Mouse (Mus musculus) limb, embryonic 13.5 days (tissue): ENCODE results near the gene Ly6g6c. TPM values are rescaled to one million over a fixed set of nuclear protein-coding genes. Genes with fewer than 3 reads are reported as not detected.
A peak's percentile ranks its signal among the peaks of the same experiment; 100 is the strongest.

Source experiments
- ATAC-seq: fragments of 200-750 bp; cut with Nextera tagmentation; 2 replicates; pipeline ENCODE4 v1.8.0; 2017; ENCODE audit warnings: low read depth, moderate number of reproducible peaks, moderate TSS enrichment; ENCODE audit not compliant: low FRiP score
- H3K27ac ChIP-seq: fragments of 300-500 bp; sonication (generic); 2 replicates; pipeline ENCODE4 v1.5.1; 2015; ENCODE audit warnings: inconsistent platforms, mild to moderate bottlenecking, moderate library complexity
- H3K27me3 ChIP-seq: fragments of 300-500 bp; sonication (generic); 2 replicates; pipeline ENCODE4 v1.6.1; 2015; ENCODE audit warnings: mild to moderate bottlenecking, inconsistent platforms
- H3K36me3 ChIP-seq: fragments of 300-500 bp; sonication (generic); 2 replicates; pipeline ENCODE4 v1.6.1; 2015; ENCODE audit warnings: inconsistent platforms, mild to moderate bottlenecking, moderate library complexity
- H3K4me1 ChIP-seq: fragments of 300-500 bp; sonication (generic); 2 replicates; pipeline ENCODE4 v1.6.1; 2015; ENCODE audit warnings: inconsistent platforms
- H3K4me2 ChIP-seq: fragments of 300-500 bp; sonication (generic); replicated peaks from 2 replicates; pipeline ENCODE4 v1.6.1; 2015; ENCODE audit warnings: inconsistent platforms, mild to moderate bottlenecking, moderate library complexity
- H3K4me3 ChIP-seq: fragments of 300-500 bp; sonication (generic); 2 replicates; pipeline ENCODE4 v1.5.1; 2015; ENCODE audit warnings: moderate library complexity, mild to moderate bottlenecking, inconsistent platforms
- H3K9ac ChIP-seq: fragments of 300-500 bp; sonication (generic); 2 replicates; pipeline ENCODE4 v1.6.1; 2015; ENCODE audit warnings: mild to moderate bottlenecking, inconsistent platforms
- H3K9me3 ChIP-seq: fragments of 300-500 bp; sonication (generic); 2 replicates; pipeline ENCODE4 v1.6.1; 2016; ENCODE audit warnings: inconsistent platforms
- WGBS: fragments of 180-500 bp; shearing (Covaris S2); methylation state at CpG from one replicate; pipeline ENCODE4 v1.1.7; 2015; 5-methylcytosine and 5-hydroxymethylcytosine counted together
- polyA plus RNA-seq: library from polyadenylated mRNA; unstranded; fragments of >200 nt; fragmentation: Nextera tagmentation; extraction: Ambion mirVana; gene quantifications from 2 replicates; pipeline ENCODE4 v1.2.1, GENCODE M21; 2015

Gene Ly6g6c
- polyA plus RNA-seq, 1 experiment from 2014 or later = 0.15 TPM

- Histone ChIP-seq H3K27ac (no peak overlapping the region), H3K27me3 (peaks cover 11% of the 10 kb centered on the region; the same call in 1 of the 2 replicates), H3K36me3 (no peaks in the 10 kb centered on the region), H3K9me3 (no peaks in the 10 kb centered on the region; the same call in 1 of the 2 replicates), H3K4me1 (peaks cover 18% of the 10 kb centered on the region), H3K4me3 (no peak overlapping the region), H3K4me2 (no peak overlapping the region), H3K9ac (0 out of 2 replicates have a peak overlapping the region, but pooled peaks have one; percentile 4)
- 39% methylated on average over 6 of the region's 6 CpGs for WGBS
- no peak for ATAC-seq
These were observed 15.1 kb downstream of the Ly6g6c start for GRCm38 (mm10) chr17:35080248-35080647.

- H3K27me3 ChIP-seq = peaks cover 11% of the 10 kb centered on the region; the same call in 1 of the 2 replicates
- ATAC-seq = no peak
- no peak overlapping the region for H3K27ac ChIP-seq
- no peaks in the 10 kb centered on the region; the same call in 1 of the 2 replicates for H3K9me3 ChIP-seq
- no peak overlapping the region for H3K4me2 ChIP-seq
- 87% methylated on average over 4 of the region's 4 CpGs for WGBS
- no peaks in the 10 kb centered on the region for H3K36me3 ChIP-seq
- no peak overlapping the region for H3K9ac ChIP-seq
- no peak overlapping the region for H3K4me3 ChIP-seq
- H3K4me1 ChIP-seq = peaks cover 18% of the 10 kb centered on the region
These were observed 15.5 kb downstream of the Ly6g6c start for GRCm38 (mm10) chr17:35080710-35081109.

GRCm38 (mm10) chr17:35082841-35083576 lies 17.8 kb downstream of the Ly6g6c start:
- no peak overlapping the region for H3K4me3 ChIP-seq
- H3K9ac ChIP-seq = no peak overlapping the region
- 0 out of 2 replicates have a peak, but pooled peaks cover 5% of the 10 kb centered on the region for H3K27me3 ChIP-seq
- no peak for ATAC-seq
- H3K9me3 ChIP-seq = no peaks in the 10 kb centered on the region
- no peak overlapping the region for H3K27ac ChIP-seq
- 0 out of 2 replicates have a peak, but pooled peaks cover 1% of the 10 kb centered on the region for H3K4me1 ChIP-seq
- H3K36me3 ChIP-seq = no peaks in the 10 kb centered on the region
- 80% methylated on average over 16 of the region's 16 CpGs for WGBS
- H3K4me2 ChIP-seq = no peak overlapping the region

- 68% methylated on average over 3 of the region's 3 CpGs for WGBS
- H3K9me3 ChIP-seq = no peaks in the 10 kb centered on the region
These were observed 18.8 kb downstream of the Ly6g6c start for GRCm38 (mm10) chr17:35083929-35084497.

GRCm38 (mm10) chr17:35085208-35085865 lies 20.1 kb downstream of the Ly6g6c start, which contains the start of gene Ly6g6f:
TSS of gene Ly6g6f (minus strand) at chr17:35085610.
- no peak within 1 kb of the TSS for H3K4me2 ChIP-seq
- no peak within 1 kb of the TSS for H3K4me3 ChIP-seq
- peaks cover 5% of the 10 kb centered on the region for H3K4me1 ChIP-seq
- no peak for ATAC-seq
- H3K27ac ChIP-seq = no peak within 1 kb of the TSS
- no peaks in the 10 kb centered on the region for H3K9me3 ChIP-seq
- no peaks in the 10 kb centered on the region for H3K27me3 ChIP-seq
- H3K9ac ChIP-seq = peak within 1 kb of the TSS; percentile 43; the same call in 1 of the 2 replicates
- 77% methylated on average over 7 of the region's 7 CpGs for WGBS
- no peaks in the 10 kb centered on the region; the same call in 1 of the 2 replicates for H3K36me3 ChIP-seq

More at GRCm38 (mm10) chr17:35083929-35084497, 18.8 kb downstream of the Ly6g6c start:
- no peak overlapping the region for H3K4me2 ChIP-seq
- no peaks in the 10 kb centered on the region for H3K36me3 ChIP-seq
- H3K27ac ChIP-seq = no peak overlapping the region
- ATAC-seq = no peak
- no peak overlapping the region for H3K4me3 ChIP-seq
- 0 out of 2 replicates have a peak, but pooled peaks cover 1% of the 10 kb centered on the region for H3K27me3 ChIP-seq
- H3K4me1 ChIP-seq = no peaks in the 10 kb centered on the region
- H3K9ac ChIP-seq = no peak overlapping the region

GRCm38 (mm10) chr17:35088151-35088550 lies 23.0 kb downstream of the Ly6g6c start:
- Histone ChIP-seq H3K4me1 (peaks cover 9% of the 10 kb centered on the region), H3K27ac (no peak overlapping the region), H3K4me3 (no peak overlapping the region), H3K9me3 (no peaks in the 10 kb centered on the region), H3K4me2 (no peak overlapping the region), H3K9ac (no peak overlapping the region), H3K36me3 (peaks cover 22% of the 10 kb centered on the region), H3K27me3 (no peaks in the 10 kb centered on the region)
- 42% methylated on average over 2 of the region's 2 CpGs for WGBS
- ATAC-seq = no peak

- ATAC-seq = peak; percentile 98
- Histone ChIP-seq H3K36me3 (peaks cover 31% of the 10 kb centered on the region), H3K4me2 (peak within 1 kb of the TSS; percentile 65), H3K9me3 (no peaks in the 10 kb centered on the region), H3K9ac (peak within 1 kb of the TSS; percentile 86), H3K27me3 (no peaks in the 10 kb centered on the region), H3K4me3 (peak within 1 kb of the TSS; percentile 64), H3K4me1 (peaks cover 9% of the 10 kb centered on the region), H3K27ac (peak within 1 kb of the TSS; percentile 94)
- WGBS = 3% methylated on average over 67 of the region's 67 CpGs
These were observed 23.8 kb downstream of the Ly6g6c start, which contains the start of gene Abhd16a for GRCm38 (mm10) chr17:35088825-35089644. TSS of gene Abhd16a (plus strand) at chr17:35089263.

- peak overlapping the region; percentile 65 for H3K4me2 ChIP-seq
- H3K4me3 ChIP-seq = peak overlapping the region; percentile 64
- H3K4me1 ChIP-seq = peaks cover 9% of the 10 kb centered on the region
- no peaks in the 10 kb centered on the region for H3K9me3 ChIP-seq
- WGBS = 69% methylated on average over 8 of the region's 8 CpGs
- H3K9ac ChIP-seq = peak overlapping the region; percentile 86
- peaks cover 43% of the 10 kb centered on the region for H3K36me3 ChIP-seq
- 0 out of 2 replicates have a peak overlapping the region, but pooled peaks have one; percentile 94 for H3K27ac ChIP-seq
- ATAC-seq = no peak
- no peaks in the 10 kb centered on the region for H3K27me3 ChIP-seq
These were observed 25.2 kb downstream of the Ly6g6c start for GRCm38 (mm10) chr17:35090166-35090932.

- H3K4me3 ChIP-seq = no peak overlapping the region
- peaks cover 65% of the 10 kb centered on the region for H3K36me3 ChIP-seq
- no peaks in the 10 kb centered on the region for H3K9me3 ChIP-seq
- WGBS = 89% methylated on average over 14 of the region's 14 CpGs
- ATAC-seq = no peak
- H3K27ac ChIP-seq = no peak overlapping the region
- peaks cover 9% of the 10 kb centered on the region for H3K4me1 ChIP-seq
- no peaks in the 10 kb centered on the region for H3K27me3 ChIP-seq
- H3K9ac ChIP-seq = no peak overlapping the region
- H3K4me2 ChIP-seq = no peak overlapping the region
These were observed 27.4 kb downstream of the Ly6g6c start for GRCm38 (mm10) chr17:35092403-35093198.
